Mouse (Mus musculus) left cerebral cortex, adult 18-20 months (tissue): ENCODE data around the gene Gm20518. TPM values are rescaled to one million over a fixed set of nuclear protein-coding genes. Genes with fewer than 3 reads are reported as not detected.

Experiments
- DNase-seq, 2 experiments: peaks; one replicate each; pipeline ENCODE4 v3.0.0; 2021 to 2022; ENCODE audit warnings: low spot score in 2 of 2, mixed read lengths in 1 of 2
- total RNA-seq, 2 experiments: library from RNA; stranded (reverse); gene quantifications; 2 replicates each; pipeline ENCODE4 v1.2.3; 2021

Gene Gm20518
- total RNA-seq, 2 experiments from 2014 or later, result 1.0 to 2.6 TPM

GRCm38 (mm10) chr16:17807192-17808009, 84.1 kb downstream of the Gm20518 start:
- DNase-seq, result peak; percentile 82 to 90

DNA sequence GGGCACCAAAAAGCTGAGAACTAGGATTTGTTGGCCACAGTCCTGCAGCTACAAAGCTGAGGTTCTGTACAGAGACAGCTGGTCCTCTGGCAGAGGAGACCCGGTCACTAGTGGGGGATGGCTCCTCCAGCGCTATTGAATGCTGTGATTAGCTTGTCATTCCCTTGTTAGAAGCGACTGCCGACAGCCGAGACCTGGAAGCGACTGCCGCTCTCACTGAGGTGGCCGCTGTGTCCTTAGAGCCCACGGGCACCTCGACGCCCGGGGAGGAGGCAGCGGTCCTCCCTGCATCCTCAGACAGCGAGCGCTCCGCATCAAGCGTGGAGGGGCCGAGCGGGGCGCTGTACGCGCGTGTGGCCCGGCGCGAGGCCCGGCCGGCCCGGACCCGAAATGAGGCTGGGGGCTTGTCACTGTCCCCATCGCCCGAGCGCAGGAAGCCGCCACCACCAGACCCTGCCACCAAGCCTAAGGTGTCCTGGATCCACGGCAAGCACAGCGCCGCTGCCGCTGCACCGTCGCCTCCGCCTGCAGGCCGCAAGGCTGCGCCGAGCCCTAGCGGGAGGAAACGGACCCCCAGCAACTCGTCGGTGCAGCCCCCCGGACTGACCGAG, 84.8 kb downstream of the Gm20518 start:
- DNase-seq, result no peak

- DNase-seq, result no peak
These were observed 86.5 kb downstream of the Gm20518 start for GRCm38 (mm10) chr16:17804982-17805381.

DNA sequence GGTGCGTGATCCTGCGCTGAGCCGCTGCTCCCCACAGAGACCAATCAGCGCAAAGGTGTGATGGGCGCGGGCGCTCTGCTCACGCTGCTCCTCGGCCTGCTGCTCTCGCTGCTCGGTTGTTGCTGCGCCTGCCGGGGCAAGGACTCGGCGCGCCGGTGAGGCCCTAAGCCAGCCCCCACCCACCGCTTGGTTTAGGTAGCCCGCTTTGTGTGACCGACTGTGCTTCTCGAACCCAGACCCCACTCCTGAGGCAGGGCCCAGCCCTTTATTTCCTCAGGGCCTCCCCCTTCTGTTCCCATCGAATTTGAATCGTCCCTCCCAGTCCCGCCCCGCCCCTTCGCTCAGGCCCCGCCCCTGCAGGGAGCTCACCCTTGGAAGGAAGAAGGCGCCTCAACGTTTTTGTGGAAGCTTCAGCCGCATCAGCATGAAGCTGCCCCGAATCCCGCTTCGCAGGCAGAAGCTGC, 87.0 kb downstream of the Gm20518 start:
- no peak for DNase-seq

- no peak for DNase-seq
These were observed 87.6 kb downstream of the Gm20518 start for GRCm38 (mm10) chr16:17803675-17804448.

DNA sequence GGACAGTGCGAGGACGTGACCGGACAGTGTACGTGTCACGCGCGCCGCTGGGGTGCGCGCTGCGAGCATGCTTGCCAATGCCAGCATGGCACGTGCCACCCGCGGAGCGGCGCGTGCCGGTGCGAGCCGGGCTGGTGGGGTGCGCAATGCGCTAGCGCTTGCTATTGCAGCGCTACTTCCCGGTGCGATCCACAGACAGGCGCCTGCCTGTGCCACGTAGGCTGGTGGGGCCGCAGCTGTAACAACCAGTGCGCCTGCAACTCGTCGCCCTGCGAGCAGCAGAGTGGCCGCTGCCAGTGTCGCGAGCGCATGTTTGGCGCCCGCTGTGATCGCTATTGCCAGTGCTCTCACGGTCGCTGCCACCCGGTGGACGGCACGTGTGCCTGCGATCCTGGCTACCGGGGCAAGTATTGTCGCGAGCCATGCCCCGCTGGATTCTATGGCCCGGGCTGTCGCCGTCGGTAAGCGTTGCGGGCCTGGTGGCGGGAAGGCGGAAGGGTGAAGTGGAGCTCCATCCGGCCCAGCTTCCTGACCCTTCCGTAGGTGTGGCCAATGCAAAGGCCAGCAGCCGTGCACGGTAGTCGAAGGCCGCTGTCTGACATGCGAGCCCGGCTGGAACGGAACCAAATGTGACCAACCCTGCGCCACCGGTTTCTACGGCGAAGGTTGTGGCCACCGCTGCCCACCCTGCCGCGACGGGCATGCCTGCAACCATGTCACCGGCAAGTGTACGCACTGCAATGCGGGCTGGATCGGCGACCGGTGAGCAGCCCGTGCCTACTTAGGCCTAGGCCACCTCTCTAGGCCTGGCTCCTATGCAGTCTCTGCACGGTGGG, 88.4 kb downstream of the Gm20518 start:
- DNase-seq, result peak; percentile 45 to 47

- no peak for DNase-seq
These were observed 89.0 kb downstream of the Gm20518 start for GRCm38 (mm10) chr16:17802456-17802838.

DNA sequence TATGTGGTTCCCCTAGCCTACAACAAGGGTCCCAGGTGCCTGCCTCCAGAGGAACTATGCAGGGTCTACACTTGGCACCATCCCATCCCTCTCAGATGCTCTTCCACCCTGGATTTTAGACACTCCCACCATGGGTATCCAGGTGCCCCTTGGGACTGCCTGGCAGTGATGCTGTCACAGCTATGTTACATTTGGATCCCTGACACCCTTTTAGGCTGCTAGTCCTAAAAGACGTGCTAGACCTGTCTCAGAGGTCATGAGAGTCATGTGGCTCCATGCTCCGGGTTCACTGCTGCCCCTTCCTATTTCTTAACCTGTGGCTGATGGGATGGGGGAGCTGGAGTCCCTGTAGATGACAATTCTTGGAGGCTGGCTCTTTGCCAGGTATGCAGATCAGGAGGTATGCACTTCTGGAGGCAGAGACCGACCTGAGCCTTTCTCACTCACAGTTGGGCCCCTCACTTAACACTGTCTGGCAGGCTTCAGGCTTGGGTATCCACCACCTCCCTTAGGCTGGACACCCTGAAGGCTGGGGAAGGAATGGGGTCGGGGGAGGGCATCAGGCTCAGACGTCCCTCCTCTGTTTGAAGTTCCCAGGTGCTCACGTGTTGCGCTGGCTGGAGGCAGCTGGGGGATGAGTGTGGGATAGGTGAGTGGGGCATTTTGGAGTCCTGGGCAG, 89.6 kb downstream of the Gm20518 start:
- no peak for DNase-seq

DNA sequence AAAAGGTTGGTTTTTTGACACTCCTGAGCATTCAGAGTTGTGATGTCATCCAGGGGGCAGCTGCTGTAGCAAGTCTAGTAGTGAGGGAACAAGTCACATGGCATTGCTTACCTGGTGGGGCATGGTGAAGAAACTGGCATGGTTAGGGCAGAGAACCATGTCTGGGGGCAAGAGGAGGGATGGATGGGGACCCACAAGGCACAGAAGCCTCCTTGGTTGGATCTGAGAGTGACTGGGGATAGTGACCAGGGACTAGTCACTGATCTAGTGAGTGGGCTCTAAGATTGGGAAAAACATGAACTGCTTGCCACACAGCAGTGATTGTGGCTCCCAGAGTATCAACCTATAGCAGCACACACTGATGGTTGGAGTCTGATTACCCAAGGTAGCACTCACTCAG, 91.9 kb downstream of the Gm20518 start:
- DNase-seq, result no peak

GRCm38 (mm10) chr16:17798321-17799180, 92.9 kb downstream of the Gm20518 start:
- no peak for DNase-seq

- DNase-seq, result no peak
These were observed 93.6 kb downstream of the Gm20518 start for GRCm38 (mm10) chr16:17797812-17798311.

GRCm38 (mm10) chr16:17796971-17797811, 94.3 kb downstream of the Gm20518 start, which contains the start of gene Scarf2:
Gene Scarf2 (plus strand): TSS chr16:17797282.
- no peak for DNase-seq

DNA sequence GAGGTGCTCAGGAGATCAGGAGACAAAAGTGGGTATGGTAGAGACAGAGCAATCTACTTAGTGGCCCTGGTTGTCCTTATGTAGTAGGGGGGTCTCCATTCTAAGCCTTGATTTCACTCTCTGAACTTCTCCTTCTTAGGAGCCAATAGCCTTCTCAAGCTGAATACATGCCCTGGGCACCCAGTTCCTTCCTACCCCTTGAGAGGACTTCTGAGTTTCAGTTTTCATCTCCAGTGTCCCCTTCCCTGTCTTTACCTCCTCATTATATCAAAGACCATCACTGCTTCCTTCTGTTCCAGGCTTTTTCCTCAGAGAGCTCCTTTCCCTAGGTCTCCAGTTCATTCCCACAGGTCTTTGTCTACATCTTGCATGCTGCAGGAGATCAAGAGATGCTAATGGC, 95.0 kb downstream of the Gm20518 start:
- no peak for DNase-seq

GRCm38 (mm10) chr16:17795643-17796042, 95.8 kb downstream of the Gm20518 start:
- no peak for DNase-seq

DNA sequence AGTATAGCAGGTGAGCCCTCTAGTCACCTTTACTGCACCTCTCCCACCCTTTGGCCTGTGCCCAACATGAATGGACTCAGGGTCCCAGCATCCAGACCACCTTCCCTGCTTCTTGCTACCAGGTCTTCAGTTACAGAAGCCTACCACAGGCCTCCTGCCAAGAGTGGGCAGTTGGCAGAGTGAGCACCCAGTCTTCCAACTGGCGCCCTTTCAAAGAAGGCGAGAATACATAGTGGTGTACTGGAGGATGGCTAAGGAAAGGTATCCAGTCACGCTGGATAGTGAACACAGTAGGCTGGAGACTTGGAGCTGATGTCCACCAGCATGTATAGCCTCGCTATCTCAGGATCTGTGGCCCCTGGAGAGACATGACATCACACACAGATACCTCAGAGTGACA, 97.4 kb downstream of the Gm20518 start:
- peak; percentile 47 to 53 for DNase-seq

DNA sequence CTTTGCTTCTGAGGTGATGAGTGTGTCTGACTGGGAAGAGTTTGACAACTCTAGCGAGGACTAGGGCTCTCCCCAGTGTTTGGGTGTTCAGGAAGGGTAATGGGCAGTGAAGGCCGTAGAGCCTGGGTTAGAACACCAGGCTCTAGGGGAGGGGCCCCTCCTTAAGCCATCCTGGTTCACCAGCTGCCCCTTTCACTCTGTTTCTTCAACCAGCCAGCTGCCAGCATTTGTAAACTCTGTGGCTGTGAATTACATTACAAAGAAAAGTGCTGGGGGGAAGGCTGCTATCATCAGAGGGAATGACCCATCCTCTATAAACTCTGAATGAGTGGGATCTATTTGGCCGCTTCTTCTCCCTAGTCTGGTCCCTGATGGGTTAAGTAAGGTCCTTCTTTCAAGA, 98.7 kb downstream of the Gm20518 start:
- DNase-seq, result no peak

- DNase-seq, result no peak
These were observed 106.1 kb downstream of the Gm20518 start for GRCm38 (mm10) chr16:17785337-17785736.
